Mouse (Mus musculus) olfactory bulb, adult 2 months (tissue): Measurements from ENCODE around the gene Sulf2. TPM values are rescaled to one million over a fixed set of nuclear protein-coding genes. Genes with fewer than 3 reads are reported as not detected.
A peak's percentile ranks its signal among the peaks of the same experiment; 100 is the strongest.

Experiments
- H3K27ac ChIP-seq: fragments of 200-500 bp; 2 replicates; pipeline ENCODE4 v1.5.1; 2012; ENCODE audit warnings: low read depth, low read length; ENCODE audit not compliant: insufficient read depth
- H3K4me1 ChIP-seq: fragments of 200-500 bp; 2 replicates; pipeline ENCODE4 v1.6.1; 2012; ENCODE audit warnings: low read length; ENCODE audit not compliant: control insufficient read depth, insufficient read depth
- H3K4me3 ChIP-seq: fragments of 200-500 bp; 2 replicates; pipeline ENCODE4 v1.5.1; 2012; ENCODE audit warnings: mild to moderate bottlenecking, low read depth, low read length, moderate library complexity; ENCODE audit not compliant: insufficient read depth
- CTCF ChIP-seq: fragments of 200-500 bp; IDR thresholded peaks from 2 replicates; pipeline ENCODE4 v1.5.1; 2012; ENCODE audit warnings: low read depth, mild to moderate bottlenecking, low read length, moderate library complexity; ENCODE audit not compliant: insufficient read depth
- POLR2A ChIP-seq: fragments of 200-500 bp; IDR thresholded peaks from 2 replicates; pipeline ENCODE4 v1.6.1; 2012; ENCODE audit warnings: mild to moderate bottlenecking, low read depth, low read length, moderate library complexity; ENCODE audit not compliant: insufficient read depth
- WGBS: fragments of 180-500 bp; shearing (Covaris S2); methylation state at CpG from one replicate; pipeline ENCODE4 v1.1.7; 2018; 5-methylcytosine and 5-hydroxymethylcytosine counted together
- polyA plus RNA-seq: library from polyadenylated mRNA; stranded (reverse); fragments of >200 nt; gene quantifications from 2 replicates; pipeline ENCODE4 v1.2.4, GENCODE M21; 2012; ENCODE audit warnings: low replicate concordance; ENCODE audit not compliant: missing spikeins, insufficient read depth, insufficient read length

Sulf2 gene
- polyA plus RNA-seq, 1 experiment = not detected

DNA sequence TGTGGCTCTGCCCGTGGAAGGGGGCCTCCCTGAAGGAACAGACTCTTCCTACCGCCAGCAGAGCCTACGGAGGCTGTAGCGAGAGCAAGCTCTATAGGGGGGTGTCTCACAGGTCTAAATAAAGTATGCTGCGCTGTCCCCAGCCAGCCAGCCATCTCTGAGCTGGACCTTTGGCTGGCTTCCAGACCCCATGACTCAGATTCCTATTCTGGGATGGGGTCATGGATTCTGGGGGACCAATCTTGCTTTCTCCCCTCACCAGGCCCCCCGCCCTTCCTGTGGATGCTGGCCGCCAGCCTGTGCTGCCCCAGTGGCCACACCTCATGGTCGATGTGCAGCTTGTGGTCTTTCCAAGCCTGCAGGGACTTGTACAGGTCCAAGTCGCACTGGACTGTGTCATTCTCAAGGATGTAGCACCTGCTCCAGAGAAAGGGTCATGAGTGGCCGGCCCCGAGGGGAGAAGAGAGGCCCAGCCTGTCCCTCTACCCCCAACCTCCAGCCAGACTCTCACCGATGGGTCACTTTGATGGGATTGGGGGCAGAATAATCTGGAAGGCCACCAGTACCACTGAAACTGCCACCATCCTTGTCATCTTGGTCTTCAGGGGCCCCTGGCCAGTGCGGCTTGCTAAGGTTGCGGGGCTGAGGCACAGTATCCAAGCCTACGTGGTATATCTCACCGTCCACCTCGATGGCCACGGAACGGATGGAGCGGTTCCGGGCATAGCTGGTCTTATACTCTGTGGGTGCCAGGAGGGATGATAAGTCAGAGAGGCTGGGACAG lies 74.3 kb downstream of the Sulf2 start:
- H3K27ac ChIP-seq = no peak overlapping the region
- no peak overlapping the region for H3K4me3 ChIP-seq
- TF ChIP-seq CTCF = no peak
- TF ChIP-seq POLR2A = no peak
- WGBS = 84% methylated on average over 21 of the region's 21 CpGs
- peaks cover 25% of the 10 kb centered on the region for H3K4me1 ChIP-seq

DNA sequence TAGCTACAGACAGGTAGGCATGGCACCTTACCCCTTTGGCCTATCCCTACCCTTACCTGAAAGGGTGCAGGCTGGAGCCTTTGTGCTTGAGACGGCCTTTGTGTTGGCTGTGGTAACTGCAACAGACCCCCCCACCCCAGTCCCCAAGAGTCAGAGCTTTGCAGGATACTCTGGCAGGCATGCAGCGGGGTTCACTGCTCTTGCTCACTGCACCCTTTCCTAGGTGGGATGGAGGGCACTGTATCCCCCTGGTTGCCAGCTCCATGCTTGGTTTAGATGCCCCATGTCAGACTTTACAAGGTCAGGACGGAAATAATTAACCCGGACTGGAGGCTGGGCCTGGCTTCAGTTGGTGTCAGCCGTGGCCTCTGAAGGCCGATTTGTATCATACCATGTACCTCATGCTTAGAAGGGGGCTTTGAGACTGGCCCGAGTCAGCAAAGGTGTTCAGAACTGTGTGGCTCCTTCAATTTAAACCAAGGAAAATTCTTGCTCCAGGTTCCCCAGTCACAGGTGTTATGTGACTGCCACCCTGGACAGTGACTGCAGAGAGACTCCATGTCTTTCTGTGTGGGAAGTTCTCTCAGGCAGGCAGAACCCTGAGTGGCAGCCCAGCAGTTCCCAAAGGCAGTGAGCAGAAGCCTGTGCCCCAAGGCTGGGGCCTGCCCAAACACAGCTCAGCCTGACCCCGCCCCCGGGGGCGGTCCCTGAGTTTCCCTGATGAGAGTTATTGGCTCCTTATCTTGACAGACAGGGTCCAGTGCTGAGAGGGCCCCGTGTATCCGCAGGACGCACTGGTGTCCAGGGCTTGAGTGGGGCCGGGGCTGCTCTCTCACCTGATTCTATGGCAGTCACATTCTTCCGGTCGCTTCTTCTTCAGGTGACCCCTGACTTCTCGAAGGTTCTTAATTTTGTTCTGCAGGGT lies 75.2 kb downstream of the Sulf2 start:
- 68% methylated on average over 17 of the region's 17 CpGs for WGBS
- H3K27ac ChIP-seq = no peak overlapping the region
- H3K4me1 ChIP-seq = peaks cover 30% of the 10 kb centered on the region
- no peak overlapping the region for H3K4me3 ChIP-seq
- TF ChIP-seq CTCF (no peak), POLR2A (no peak)

DNA sequence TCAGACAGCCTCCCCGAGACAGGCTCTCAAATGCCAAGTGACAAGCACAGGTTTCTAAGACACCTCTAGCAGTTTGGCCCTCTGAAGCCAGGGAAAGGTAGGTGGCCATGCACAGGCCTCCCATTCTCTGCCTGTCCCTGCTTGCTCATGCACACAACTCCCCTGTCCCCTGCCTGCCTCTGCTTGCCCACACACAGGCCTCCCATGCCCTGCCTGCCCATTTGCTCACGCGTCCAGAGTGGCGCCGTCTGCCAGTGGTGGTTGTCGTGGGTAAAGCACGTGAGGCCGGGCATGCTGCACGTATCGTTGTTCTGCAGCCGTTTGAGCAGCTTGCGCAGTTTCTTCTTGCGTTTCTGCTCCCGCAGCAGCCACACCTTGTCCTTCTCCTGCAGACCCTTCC lies 76.2 kb downstream of the Sulf2 start:
- Histone ChIP-seq H3K27ac (no peak overlapping the region), H3K4me3 (no peak overlapping the region), H3K4me1 (peaks cover 37% of the 10 kb centered on the region)
- WGBS = 96% methylated on average over 14 of the region's 14 CpGs
- TF ChIP-seq CTCF (no peak), POLR2A (no peak)

DNA sequence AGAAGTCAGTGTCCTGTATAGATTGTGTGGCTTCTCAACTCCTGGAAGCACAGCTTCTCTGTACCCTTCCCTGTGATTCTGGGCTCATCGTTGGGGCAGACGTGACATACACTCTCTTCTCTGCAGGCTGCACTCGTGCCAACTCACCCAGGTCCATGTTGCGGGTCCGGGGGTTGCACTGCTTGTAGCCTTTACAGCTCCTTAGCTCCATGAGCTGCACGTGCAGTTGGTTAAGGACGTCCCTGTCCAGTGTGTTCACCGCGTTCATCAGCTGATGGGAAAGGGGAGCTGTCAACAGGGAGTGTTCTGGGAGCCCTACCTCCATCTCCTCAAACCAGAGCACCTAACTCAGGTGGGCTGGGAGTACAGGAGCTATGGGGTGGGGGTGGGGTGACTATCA lies 78.1 kb downstream of the Sulf2 start:
- WGBS = 89% methylated on average over 9 of the region's 9 CpGs
- peaks cover 49% of the 10 kb centered on the region for H3K4me1 ChIP-seq

DNA sequence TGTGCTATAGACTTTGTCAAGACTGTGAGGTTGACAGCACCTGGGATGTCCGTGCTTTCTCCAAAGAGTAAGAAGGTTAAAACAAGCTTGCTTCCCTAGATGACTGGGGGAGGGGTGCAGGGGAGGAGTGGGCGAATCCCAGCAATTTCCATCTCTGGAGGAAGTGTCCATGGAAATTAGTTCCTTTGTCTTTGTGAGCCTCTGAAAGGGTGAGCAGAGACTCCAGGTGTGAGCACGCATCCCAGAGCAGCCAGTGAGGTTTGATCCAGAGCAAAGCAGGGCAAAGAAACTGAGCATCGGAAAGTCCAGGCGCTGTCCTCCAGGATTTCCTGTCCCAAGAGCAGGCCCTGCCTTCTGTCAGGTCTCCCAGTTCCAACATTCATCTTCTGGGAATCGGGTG lies 81.1 kb downstream of the Sulf2 start:
- Histone ChIP-seq H3K27ac (no peak overlapping the region), H3K4me3 (no peak overlapping the region), H3K4me1 (peaks cover 42% of the 10 kb centered on the region)
- 75% methylated on average over 6 of the region's 6 CpGs for WGBS
- TF ChIP-seq CTCF (no peak), POLR2A (no peak)

More for the DNA sequence above, 78.1 kb downstream of the Sulf2 start:
- no peak for TF ChIP-seq CTCF
- no peak for TF ChIP-seq POLR2A
- Histone ChIP-seq H3K27ac (no peak overlapping the region), H3K4me3 (no peak overlapping the region)

DNA sequence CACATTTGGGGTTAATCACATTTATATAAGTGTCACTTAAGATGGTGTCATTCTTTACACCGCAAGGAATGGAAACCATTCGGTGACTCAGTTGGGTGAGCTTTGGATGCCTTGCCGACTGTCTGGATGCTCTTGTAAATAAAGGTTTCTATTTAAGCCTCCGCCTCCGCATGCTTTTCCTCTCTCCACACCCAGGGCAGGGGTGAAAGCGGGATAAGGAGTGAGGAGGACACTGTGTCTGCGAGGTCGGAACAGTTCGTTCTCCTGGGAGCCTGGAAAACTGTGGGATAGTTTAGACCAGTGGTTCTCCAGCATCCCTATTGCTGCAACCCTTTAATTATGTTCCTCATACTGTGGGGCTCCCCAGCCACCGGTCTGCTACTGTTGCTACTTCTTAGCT lies 82.4 kb downstream of the Sulf2 start:
- WGBS = 36% methylated on average over 10 of the region's 10 CpGs
- Histone ChIP-seq H3K4me3 (no peak overlapping the region), H3K4me1 (peaks cover 42% of the 10 kb centered on the region), H3K27ac (peak overlapping the region; percentile 32; the same call in 1 of the 2 replicates)
- TF ChIP-seq POLR2A (no peak), CTCF (no peak)

DNA sequence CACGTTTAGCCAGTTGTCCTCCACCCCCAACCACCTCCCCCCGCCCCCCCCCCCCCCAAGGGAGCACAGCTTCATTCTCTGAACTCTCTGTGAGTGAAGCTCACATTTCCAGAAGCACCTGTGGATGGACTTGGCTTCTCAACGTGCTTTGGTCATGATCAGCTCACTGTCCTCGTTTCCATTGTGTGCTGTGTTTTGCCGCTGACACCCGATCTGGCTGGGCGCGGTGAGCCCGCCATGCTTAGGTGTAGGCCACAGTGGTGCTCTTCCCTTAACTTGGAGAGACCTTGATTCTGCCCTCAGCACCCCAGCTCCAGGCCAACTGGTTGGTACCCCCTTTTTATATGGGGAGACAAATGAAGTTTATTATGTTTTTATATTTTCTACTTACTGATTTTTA lies 83.6 kb downstream of the Sulf2 start:
- no peak for TF ChIP-seq CTCF
- TF ChIP-seq POLR2A = no peak
- H3K27ac ChIP-seq = no peak overlapping the region
- peaks cover 37% of the 10 kb centered on the region for H3K4me1 ChIP-seq
- WGBS = 81% methylated on average over 9 of the region's 9 CpGs
- no peak overlapping the region for H3K4me3 ChIP-seq

DNA sequence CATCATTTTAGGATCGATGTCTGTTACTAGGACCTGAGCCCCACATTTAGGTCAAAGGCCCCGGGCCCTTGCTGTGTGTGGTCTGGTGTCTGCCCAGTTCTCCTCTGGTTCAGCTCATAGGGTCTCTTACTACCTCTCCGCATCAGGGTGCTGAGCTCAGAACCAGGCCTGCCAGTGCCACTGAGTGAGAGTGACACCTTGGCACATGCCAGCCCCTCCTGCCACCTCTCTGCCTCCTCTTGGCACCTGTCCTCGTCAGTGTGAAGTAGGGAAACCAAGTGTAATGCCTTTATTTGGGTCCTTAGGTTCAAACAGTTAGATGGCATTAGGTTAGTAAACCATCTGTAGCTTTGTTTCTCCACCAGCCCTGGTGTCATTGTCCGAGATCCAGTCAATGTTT lies 84.0 kb downstream of the Sulf2 start:
- no peak for TF ChIP-seq POLR2A
- no peak for TF ChIP-seq CTCF
- 84% methylated on average over 5 of the region's 5 CpGs for WGBS
- H3K4me1 ChIP-seq = peaks cover 33% of the 10 kb centered on the region
- 0 out of 2 replicates have a peak overlapping the region, but pooled peaks have one; percentile 18 for H3K27ac ChIP-seq
- no peak overlapping the region for H3K4me3 ChIP-seq

DNA sequence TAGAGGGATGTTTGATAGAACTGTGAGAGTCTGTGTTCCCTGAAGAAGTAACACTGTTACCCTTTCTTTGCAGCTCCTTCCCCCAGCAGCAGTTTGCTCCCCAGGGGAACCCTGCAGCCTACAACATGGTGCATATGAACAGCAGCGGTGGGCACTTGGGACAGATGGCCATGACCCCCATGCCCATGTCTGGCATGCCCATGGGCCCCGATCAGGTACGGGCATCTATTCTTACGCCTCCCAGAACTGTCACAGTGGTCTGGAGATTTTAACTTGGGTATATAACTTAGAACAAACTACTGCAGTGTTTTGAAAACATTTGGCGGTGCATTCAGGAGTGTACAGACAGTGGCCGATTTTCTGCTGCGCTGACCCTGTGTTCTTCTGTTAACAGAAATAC lies 85.7 kb downstream of the Sulf2 start:
- 93% methylated on average over 7 of the region's 7 CpGs for WGBS
- Histone ChIP-seq H3K27ac (no peak overlapping the region), H3K4me3 (no peak overlapping the region), H3K4me1 (peaks cover 23% of the 10 kb centered on the region)
- no peak for TF ChIP-seq CTCF
- TF ChIP-seq POLR2A = no peak
